Mouse (Mus musculus): ENCODE measurements around the gene Col4a4. TPM values are rescaled to one million over a fixed set of nuclear protein-coding genes. Genes with fewer than 3 reads are reported as not detected.

Col4a4 gene
- polyA plus RNA-seq (2017; shearing (Covaris generic)), result not detected

DNA sequence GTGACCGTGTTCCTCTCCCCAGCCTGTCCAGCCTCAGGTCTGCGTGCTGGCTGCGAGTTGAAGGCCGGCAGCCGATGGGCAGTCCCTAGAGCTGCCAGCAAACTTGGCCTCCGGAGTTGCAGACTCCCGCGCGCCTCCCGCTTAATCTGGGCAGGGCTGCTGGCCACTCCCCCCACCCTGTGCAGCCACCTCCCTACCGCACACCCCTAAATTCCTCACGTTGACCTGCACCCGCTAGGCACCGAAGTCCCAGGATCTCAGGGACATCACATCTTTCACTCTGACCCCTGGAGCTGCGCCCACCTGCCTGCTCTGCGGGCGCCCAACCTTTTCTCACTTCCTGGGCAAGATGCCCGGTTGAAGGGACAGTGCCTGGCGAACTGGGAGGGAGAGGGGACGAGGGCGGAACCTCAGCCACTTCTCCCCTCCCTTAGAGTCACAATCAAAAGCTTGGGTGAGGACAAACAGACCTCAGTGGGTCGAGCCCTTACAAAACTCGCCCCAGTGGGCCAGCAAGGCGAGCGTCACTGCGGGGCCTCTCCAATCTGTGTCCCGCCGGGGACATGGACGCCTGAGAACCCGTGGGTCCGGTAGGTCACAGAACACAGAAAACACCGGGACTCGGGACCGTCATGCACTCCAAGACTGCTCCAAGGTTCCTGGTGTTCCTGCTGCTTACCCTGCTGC, at the start of gene Col4a4, which contains the start of gene Col4a3:
Gene Col4a4 (minus strand): TSS at position 137 of the 687 bp plus-strand sequence.
Gene Col4a3 (plus strand): TSS at position 209 of the 687 bp plus-strand sequence.

Other genes starting within 250 kb of the Col4a4 start
- 0.39 TPM for gene Col4a3, start 72 bp upstream of the Col4a4 start, polyA plus RNA-seq (2017; shearing (Covaris generic))
- gene Mff, start 138.0 kb upstream of the Col4a4 start, polyA plus RNA-seq (2017; shearing (Covaris generic)), result 166 TPM
- gene Tm4sf20, start 181.6 kb upstream of the Col4a4 start, polyA plus RNA-seq (2017; shearing (Covaris generic)), result not detected
- not detected for gene Gm47791, start 184.4 kb upstream of the Col4a4 start, polyA plus RNA-seq (2017; shearing (Covaris generic))

All from effector memory CD4-positive, alpha-beta T cell, adult 7 months (primary cell).